Mouse (Mus musculus) embryonic fibroblast, embryonic 13.5 days (primary cell): Measurements from ENCODE around the gene Cib1. TPM values are rescaled to one million over a fixed set of nuclear protein-coding genes. Genes with fewer than 3 reads are reported as not detected.

ENCODE experiments used
- H3K27ac ChIP-seq: 2 replicates; pipeline ENCODE4 v1.5.1; 2012; ENCODE audit warnings: low read length, control low read depth, inconsistent platforms; ENCODE audit not compliant: insufficient read depth
- H3K4me1 ChIP-seq: 2 replicates; pipeline ENCODE4 v1.6.1; 2011; ENCODE audit warnings: low read length; ENCODE audit not compliant: control insufficient read depth, insufficient read depth
- H3K4me3 ChIP-seq: 2 replicates; pipeline ENCODE4 v1.5.1; 2011; ENCODE audit warnings: mild to moderate bottlenecking, control low read depth, low read length; ENCODE audit not compliant: insufficient read depth
- CTCF ChIP-seq: IDR thresholded peaks from 2 replicates; pipeline ENCODE4 v1.5.1; 2011; ENCODE audit warnings: mild to moderate bottlenecking, control low read depth, low read length, moderate library complexity, borderline replicate concordance; ENCODE audit not compliant: insufficient read depth
- POLR2A ChIP-seq: IDR thresholded peaks from 2 replicates; pipeline ENCODE4 v1.6.1; 2011; ENCODE audit warnings: low read depth, mild to moderate bottlenecking, control low read depth, low read length, moderate library complexity
- polyA plus RNA-seq: library from polyadenylated mRNA; stranded (reverse); fragments of >200 nt; gene quantifications from 2 replicates; pipeline ENCODE4 v1.2.4, GENCODE M21; 2011; ENCODE audit warnings: low read depth; ENCODE audit not compliant: missing spikeins, insufficient read length

Cib1 gene
- 33.3 and 35.1 TPM in 2 replicates for polyA plus RNA-seq

GRCm38 (mm10) chr7:80232489-80233029 is at the start of gene Cib1, which contains the start of gene Gdpgp1:
Gene Cib1, minus strand, starts transcription at chr7:80232813.
Gene Gdpgp1, plus strand, starts transcription at chr7:80232865.
- H3K27ac ChIP-seq: peak within 1 kb of the TSS; percentile 17; the same call in 1 of the 2 replicates

GRCm38 (mm10) chr7:80281646-80282045 is 49.0 kb upstream of the Cib1 start:
- TF ChIP-seq CTCF: no peak
- TF ChIP-seq POLR2A: no peak
- Histone ChIP-seq H3K4me1 (no peaks in the 10 kb centered on the region), H3K4me3 (no peak overlapping the region), H3K27ac (no peak overlapping the region)

More at GRCm38 (mm10) chr7:80232489-80233029, at the start of gene Cib1, which contains the start of gene Gdpgp1:
- Histone ChIP-seq H3K4me3 (peak within 1 kb of the TSS; percentile 92), H3K4me1 (peaks cover 2% of the 10 kb centered on the region)
- TF ChIP-seq POLR2A (peak; percentile 91), CTCF (no peak)

- no peak overlapping the region for H3K4me3 ChIP-seq
- H3K4me1 ChIP-seq: no peaks in the 10 kb centered on the region
- TF ChIP-seq CTCF (no peak), POLR2A (no peak)
- H3K27ac ChIP-seq: no peak overlapping the region
These were observed 48.4 kb upstream of the Cib1 start for GRCm38 (mm10) chr7:80280998-80281397.

- TF ChIP-seq CTCF (no peak), POLR2A (no peak)
These were observed 47.4 kb upstream of the Cib1 start for GRCm38 (mm10) chr7:80280032-80280431.

GRCm38 (mm10) chr7:80276374-80276773 is 43.8 kb upstream of the Cib1 start:
- no peak for TF ChIP-seq CTCF
- TF ChIP-seq POLR2A: no peak
- no peak overlapping the region for H3K27ac ChIP-seq
- H3K4me1 ChIP-seq: no peaks in the 10 kb centered on the region
- H3K4me3 ChIP-seq: no peak overlapping the region

More at GRCm38 (mm10) chr7:80280032-80280431, 47.4 kb upstream of the Cib1 start:
- Histone ChIP-seq H3K4me1 (no peaks in the 10 kb centered on the region), H3K27ac (no peak overlapping the region), H3K4me3 (no peak overlapping the region)

GRCm38 (mm10) chr7:80273456-80273855 is 40.8 kb upstream of the Cib1 start:
- Histone ChIP-seq H3K27ac (no peak overlapping the region), H3K4me1 (no peaks in the 10 kb centered on the region), H3K4me3 (no peak overlapping the region)
- TF ChIP-seq CTCF (no peak), POLR2A (no peak)

GRCm38 (mm10) chr7:80269751-80270255 is 37.2 kb upstream of the Cib1 start:
- TF ChIP-seq POLR2A (no peak), CTCF (no peak)
- Histone ChIP-seq H3K27ac (no peak overlapping the region), H3K4me3 (peak overlapping the region; percentile 94), H3K4me1 (no peaks in the 10 kb centered on the region)

- Histone ChIP-seq H3K27ac (peak within 1 kb of the TSS; percentile 64), H3K4me3 (peak within 1 kb of the TSS; percentile 94), H3K4me1 (no peaks in the 10 kb centered on the region)
- peak; percentile 72 for TF ChIP-seq POLR2A
- no peak for TF ChIP-seq CTCF
These were observed 36.5 kb upstream of the Cib1 start, which contains the start of gene Vps33b for GRCm38 (mm10) chr7:80268897-80269750. Gene Vps33b, plus strand, starts transcription at chr7:80269649.

GRCm38 (mm10) chr7:80267764-80268163 is 35.2 kb upstream of the Cib1 start:
- Histone ChIP-seq H3K4me3 (no peak overlapping the region), H3K4me1 (no peaks in the 10 kb centered on the region), H3K27ac (no peak overlapping the region)
- TF ChIP-seq CTCF (no peak), POLR2A (no peak)

GRCm38 (mm10) chr7:80264606-80265005 is 32.0 kb upstream of the Cib1 start:
- TF ChIP-seq POLR2A (no peak), CTCF (no peak)
- H3K27ac ChIP-seq: no peak overlapping the region
- H3K4me3 ChIP-seq: no peak overlapping the region
- no peaks in the 10 kb centered on the region; the same call in 1 of the 2 replicates for H3K4me1 ChIP-seq
